Mouse (Mus musculus) liver, embryonic 12.5 days (tissue): Measurements from ENCODE around the gene Trim16. TPM values are rescaled to one million over a fixed set of nuclear protein-coding genes. Genes with fewer than 3 reads are reported as not detected.

Experiments used
- ATAC-seq: fragments of 200-750 bp; cut with Nextera tagmentation; 2 replicates; pipeline ENCODE4 v1.8.0; 2017; ENCODE audit warnings: moderate number of reproducible peaks, mild to moderate bottlenecking, moderate library complexity
- H3K27ac ChIP-seq: fragments of 300-500 bp; sonication (generic); 2 replicates; pipeline ENCODE4 v1.5.1; 2016; ENCODE audit warnings: mild to moderate bottlenecking
- H3K27me3 ChIP-seq: fragments of 300-500 bp; sonication (generic); replicated peaks from 2 replicates; pipeline ENCODE4 v1.6.1; 2016; ENCODE audit warnings: mild to moderate bottlenecking, moderate library complexity
- H3K36me3 ChIP-seq: fragments of 300-500 bp; sonication (generic); 2 replicates; pipeline ENCODE4 v1.6.1; 2016; ENCODE audit warnings: mild to moderate bottlenecking, moderate library complexity
- H3K4me1 ChIP-seq: fragments of 300-500 bp; sonication (generic); 2 replicates; pipeline ENCODE4 v1.6.1; 2016
- H3K4me2 ChIP-seq: fragments of 300-500 bp; sonication (generic); 2 replicates; pipeline ENCODE4 v1.6.1; 2016; ENCODE audit warnings: mild to moderate bottlenecking, moderate library complexity
- H3K4me3 ChIP-seq: fragments of 300-500 bp; sonication (generic); 2 replicates; pipeline ENCODE4 v1.5.1; 2016; ENCODE audit warnings: mild to moderate bottlenecking, moderate library complexity
- H3K9ac ChIP-seq: fragments of 300-500 bp; sonication (generic); 2 replicates; pipeline ENCODE4 v1.6.1; 2016; ENCODE audit warnings: mild to moderate bottlenecking, moderate library complexity
- H3K9me3 ChIP-seq: fragments of 300-500 bp; sonication (generic); replicated peaks from 2 replicates; pipeline ENCODE4 v1.6.1; 2016; ENCODE audit warnings: mild to moderate bottlenecking, moderate library complexity
- WGBS: fragments of 180-500 bp; shearing (Covaris S2); methylation state at CpG from one replicate; pipeline ENCODE4 v1.1.7; 2016; ENCODE audit not compliant: insufficient replicate concordance; 5-methylcytosine and 5-hydroxymethylcytosine counted together
- polyA plus RNA-seq: library from polyadenylated mRNA; unstranded; fragments of >200 nt; fragmentation: Nextera tagmentation; extraction: Ambion mirVana; gene quantifications from 2 replicates; pipeline ENCODE4 v1.2.1, GENCODE M21; 2016

Trim16 gene
- polyA plus RNA-seq = 1.5 and 1.8 TPM in 2 replicates

GRCm38 (mm10) chr11:62820059-62820541, at the start of gene Trim16:
Gene Trim16, plus strand, starts transcription at chr11:62820231.
- Histone ChIP-seq H3K4me2 (peak within 1 kb of the TSS; percentile 58), H3K9ac (no peak within 1 kb of the TSS), H3K9me3 (no peaks in the 10 kb centered on the region), H3K36me3 (no peaks in the 10 kb centered on the region), H3K4me1 (peaks cover 27% of the 10 kb centered on the region), H3K27ac (no peak within 1 kb of the TSS), H3K4me3 (peak within 1 kb of the TSS; percentile 40), H3K27me3 (peaks cover 30% of the 10 kb centered on the region)
- peak; percentile 62 for ATAC-seq
- 9% methylated on average over 15 of the region's 15 CpGs for WGBS

DNA sequence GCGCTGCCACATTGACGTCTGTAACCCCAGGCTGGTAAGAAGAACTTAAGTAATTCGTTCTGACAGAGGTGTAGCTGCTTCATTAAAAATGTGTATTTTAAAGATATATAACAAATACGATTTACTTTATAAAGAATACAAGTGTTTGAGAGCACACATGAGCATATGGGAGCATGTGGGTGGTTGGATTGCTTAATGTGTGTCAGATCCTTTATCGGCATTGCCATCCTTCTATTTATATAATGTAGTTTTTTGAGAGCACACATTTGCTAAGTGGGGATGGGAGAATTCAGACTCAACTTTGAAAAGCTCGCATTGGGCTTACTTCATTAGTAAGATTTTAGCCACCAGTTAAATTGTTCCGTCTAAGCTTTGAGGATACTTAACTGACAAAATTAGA, 43.5 kb upstream of the Trim16 start:
- WGBS = 72% methylated on average over 7 of the region's 7 CpGs
- Histone ChIP-seq H3K4me3 (no peak overlapping the region), H3K9me3 (peaks cover 36% of the 10 kb centered on the region), H3K4me1 (no peaks in the 10 kb centered on the region), H3K27ac (no peak overlapping the region), H3K36me3 (peaks cover 33% of the 10 kb centered on the region), H3K4me2 (no peak overlapping the region), H3K27me3 (no peaks in the 10 kb centered on the region), H3K9ac (no peak overlapping the region)
- no peak for ATAC-seq

- peaks cover 10% of the 10 kb centered on the region for H3K4me1 ChIP-seq
- H3K4me3 ChIP-seq = peak within 1 kb of the TSS; percentile 58
- no peaks in the 10 kb centered on the region for H3K27me3 ChIP-seq
- peak within 1 kb of the TSS; percentile 61 for H3K9ac ChIP-seq
- H3K36me3 ChIP-seq = peaks cover 8% of the 10 kb centered on the region
- no peak within 1 kb of the TSS for H3K27ac ChIP-seq
- H3K9me3 ChIP-seq = no peaks in the 10 kb centered on the region
- ATAC-seq = peak; percentile 68
- 10% methylated on average over 34 of the region's 34 CpGs for WGBS
- H3K4me2 ChIP-seq = peak within 1 kb of the TSS; percentile 73
Measured at GRCm38 (mm10) chr11:62788935-62789616, 31.0 kb upstream of the Trim16 start, which contains the start of gene Zfp286. Gene Zfp286, minus strand, starts transcription at chr11:62789462.

- H3K27me3 ChIP-seq = no peaks in the 10 kb centered on the region
- peak overlapping the region; percentile 73 for H3K4me2 ChIP-seq
- no peak for ATAC-seq
- peaks cover 3% of the 10 kb centered on the region for H3K36me3 ChIP-seq
- 58% methylated on average over 3 of the region's 3 CpGs for WGBS
- no peak overlapping the region for H3K27ac ChIP-seq
- 0 out of 2 replicates have a peak overlapping the region, but pooled peaks have one; percentile 61 for H3K9ac ChIP-seq
- peaks cover 10% of the 10 kb centered on the region for H3K4me1 ChIP-seq
- peak overlapping the region; percentile 58 for H3K4me3 ChIP-seq
- no peaks in the 10 kb centered on the region for H3K9me3 ChIP-seq
Measured at GRCm38 (mm10) chr11:62789617-62789936, 30.5 kb upstream of the Trim16 start.

DNA sequence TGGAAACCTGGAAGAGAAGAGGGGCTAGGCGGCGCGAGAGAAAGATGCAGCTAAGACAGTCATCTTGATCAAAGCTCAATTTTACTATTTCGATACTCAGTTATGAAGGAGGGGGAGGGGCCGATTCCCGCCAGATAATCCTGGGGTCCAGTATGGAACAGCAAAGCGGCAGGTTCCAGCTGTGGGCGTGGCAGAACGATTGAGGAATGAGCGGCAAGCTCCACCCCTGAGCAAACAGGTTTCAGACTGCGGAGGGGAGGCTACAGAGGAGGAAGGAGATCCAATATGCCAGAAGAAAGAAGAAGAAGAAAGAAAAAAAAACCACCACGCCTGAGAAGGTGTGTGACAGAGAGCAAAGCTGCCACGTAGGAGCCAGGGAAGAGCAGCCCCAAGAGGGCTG, 15.9 kb upstream of the Trim16 start:
- Histone ChIP-seq H3K36me3 (no peaks in the 10 kb centered on the region), H3K27me3 (no peaks in the 10 kb centered on the region), H3K4me2 (no peak overlapping the region), H3K27ac (no peak overlapping the region), H3K4me3 (no peak overlapping the region), H3K9ac (no peak overlapping the region), H3K9me3 (0 out of 2 replicates have a peak, but pooled peaks cover 3% of the 10 kb centered on the region), H3K4me1 (no peaks in the 10 kb centered on the region)
- no peak for ATAC-seq
- 42% methylated on average over 13 of the region's 13 CpGs for WGBS

DNA sequence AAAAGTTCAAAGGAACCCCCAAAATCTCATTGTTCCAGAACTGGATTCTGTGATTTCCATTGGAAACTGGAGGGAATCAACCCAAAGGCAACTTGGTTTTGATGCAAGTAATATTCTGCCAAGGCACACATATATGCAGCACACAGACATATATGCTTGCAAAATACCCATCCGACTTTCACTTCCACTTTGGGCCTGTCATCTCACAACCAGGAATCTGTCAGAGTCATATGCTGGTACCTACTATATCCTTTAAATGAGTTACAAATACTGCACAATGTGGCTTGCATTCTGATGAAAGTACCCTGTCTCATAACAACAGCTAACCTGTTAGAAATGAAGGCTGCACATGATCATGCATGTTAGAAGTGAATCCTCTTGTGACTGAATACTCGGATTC, 12.1 kb upstream of the Trim16 start:
- no peak for ATAC-seq
- H3K36me3 ChIP-seq = no peaks in the 10 kb centered on the region
- H3K9ac ChIP-seq = no peak overlapping the region
- WGBS = 61% methylated on average over 2 of the region's 2 CpGs
- H3K9me3 ChIP-seq = 0 out of 2 replicates have a peak, but pooled peaks cover 2% of the 10 kb centered on the region
- no peaks in the 10 kb centered on the region for H3K4me1 ChIP-seq
- H3K4me3 ChIP-seq = no peak overlapping the region
- no peak overlapping the region for H3K4me2 ChIP-seq
- H3K27me3 ChIP-seq = no peaks in the 10 kb centered on the region
- H3K27ac ChIP-seq = no peak overlapping the region

GRCm38 (mm10) chr11:62809201-62809600, 10.8 kb upstream of the Trim16 start:
- no peak for ATAC-seq
- WGBS = 52% methylated on average over 4 of the region's 4 CpGs
- Histone ChIP-seq H3K27me3 (no peaks in the 10 kb centered on the region), H3K4me2 (no peak overlapping the region), H3K4me1 (no peaks in the 10 kb centered on the region), H3K9ac (no peak overlapping the region), H3K36me3 (no peaks in the 10 kb centered on the region), H3K4me3 (no peak overlapping the region), H3K9me3 (0 out of 2 replicates have a peak, but pooled peaks cover 2% of the 10 kb centered on the region), H3K27ac (no peak overlapping the region)

DNA sequence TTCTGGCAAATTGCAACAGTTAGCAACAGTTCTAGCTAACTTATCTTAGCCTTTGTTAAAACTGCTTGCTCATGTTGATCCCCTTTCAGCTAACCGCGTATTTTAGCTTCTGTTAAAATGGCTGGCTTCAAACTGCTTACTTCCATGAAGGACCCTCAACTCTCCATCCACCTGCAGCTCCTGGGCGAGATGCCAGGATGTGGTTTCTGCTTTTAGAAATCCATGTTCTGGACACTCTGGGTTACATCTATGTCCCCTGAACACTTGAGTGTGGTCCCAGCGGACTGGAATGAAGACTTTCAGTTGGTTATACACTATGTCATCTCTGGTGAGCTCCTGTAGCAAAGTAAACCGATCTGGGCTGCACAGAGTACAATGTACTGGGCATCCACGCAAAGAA, 7.8 kb upstream of the Trim16 start:
- Histone ChIP-seq H3K4me3 (no peak overlapping the region), H3K9me3 (no peaks in the 10 kb centered on the region), H3K27ac (no peak overlapping the region), H3K27me3 (no peaks in the 10 kb centered on the region), H3K4me1 (no peaks in the 10 kb centered on the region; the same call in 1 of the 2 replicates), H3K9ac (no peak overlapping the region), H3K36me3 (no peaks in the 10 kb centered on the region), H3K4me2 (no peak overlapping the region)
- no peak for ATAC-seq
- WGBS = 72% methylated on average over 6 of the region's 6 CpGs

DNA sequence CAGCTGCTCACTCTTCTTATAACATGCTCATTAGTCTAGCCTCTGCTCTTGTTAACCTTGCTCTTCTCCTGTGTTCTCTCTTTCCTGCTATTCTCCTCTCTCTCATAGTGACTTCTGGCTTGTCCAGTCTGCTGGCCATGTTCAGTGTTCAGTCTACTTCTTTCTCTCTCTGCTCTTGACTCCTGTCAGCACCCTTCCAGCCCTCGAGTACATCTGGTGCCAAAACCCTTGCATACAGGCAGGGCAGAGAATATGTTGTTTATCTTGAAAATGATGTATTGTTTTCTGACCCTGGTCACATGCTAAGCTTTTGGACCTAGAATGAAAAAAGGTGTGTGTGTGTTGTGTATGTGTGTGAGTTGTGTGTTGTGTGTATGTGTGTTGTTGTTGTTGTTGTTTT, 6.5 kb upstream of the Trim16 start:
- H3K4me1 ChIP-seq = no peaks in the 10 kb centered on the region; the same call in 1 of the 2 replicates
- no peak overlapping the region for H3K4me2 ChIP-seq
- no peak overlapping the region for H3K9ac ChIP-seq
- no peak for ATAC-seq
- 25% methylated on average over 1 of the region's 1 CpGs for WGBS
- no peaks in the 10 kb centered on the region for H3K36me3 ChIP-seq
- H3K4me3 ChIP-seq = no peak overlapping the region
- no peaks in the 10 kb centered on the region for H3K9me3 ChIP-seq
- H3K27me3 ChIP-seq = 0 out of 2 replicates have a peak, but pooled peaks cover 4% of the 10 kb centered on the region
- H3K27ac ChIP-seq = no peak overlapping the region

- H3K4me2 ChIP-seq = no peak overlapping the region
- H3K4me1 ChIP-seq = peaks cover 1% of the 10 kb centered on the region
- no peak overlapping the region for H3K9ac ChIP-seq
- H3K27me3 ChIP-seq = peaks cover 4% of the 10 kb centered on the region; the same call in 1 of the 2 replicates
- no peak overlapping the region for H3K4me3 ChIP-seq
- ATAC-seq = no peak
- WGBS = 60% methylated on average over 6 of the region's 6 CpGs
- no peaks in the 10 kb centered on the region for H3K9me3 ChIP-seq
- H3K27ac ChIP-seq = no peak overlapping the region
- H3K36me3 ChIP-seq = no peaks in the 10 kb centered on the region
Measured at GRCm38 (mm10) chr11:62813970-62814624, 5.9 kb upstream of the Trim16 start.

GRCm38 (mm10) chr11:62814625-62815024, 5.4 kb upstream of the Trim16 start:
- H3K27me3 ChIP-seq = peaks cover 4% of the 10 kb centered on the region; the same call in 1 of the 2 replicates
- H3K9ac ChIP-seq = no peak overlapping the region
- H3K36me3 ChIP-seq = no peaks in the 10 kb centered on the region
- no peak overlapping the region for H3K27ac ChIP-seq
- H3K9me3 ChIP-seq = no peaks in the 10 kb centered on the region
- no peak overlapping the region for H3K4me3 ChIP-seq
- H3K4me1 ChIP-seq = peaks cover 7% of the 10 kb centered on the region
- WGBS = 24% methylated on average over 4 of the region's 4 CpGs
- no peak for ATAC-seq
- H3K4me2 ChIP-seq = no peak overlapping the region

GRCm38 (mm10) chr11:62815438-62815837, 4.6 kb upstream of the Trim16 start:
- Histone ChIP-seq H3K4me3 (no peak overlapping the region), H3K4me1 (peaks cover 15% of the 10 kb centered on the region), H3K27me3 (peaks cover 10% of the 10 kb centered on the region), H3K4me2 (no peak overlapping the region), H3K36me3 (no peaks in the 10 kb centered on the region), H3K27ac (no peak overlapping the region), H3K9ac (no peak overlapping the region), H3K9me3 (no peaks in the 10 kb centered on the region)
- ATAC-seq = no peak
- WGBS = 68% methylated on average over 1 of the region's 1 CpGs
